Mouse (Mus musculus) hindbrain, embryonic 11.5 days (tissue): ENCODE measurements around the gene Npepps. TPM values are rescaled to one million over a fixed set of nuclear protein-coding genes. Genes with fewer than 3 reads are reported as not detected.
"Not testable (repeated sequence)": the region's sequence is repeated elsewhere in the genome, so short reads cannot be mapped to it uniquely, and the experiment has no call there.

Experiments
- ATAC-seq: fragments of 200-750 bp; cut with Nextera tagmentation; 2 replicates; pipeline ENCODE4 v1.8.0; 2017; ENCODE audit warnings: mild to moderate bottlenecking, moderate TSS enrichment, moderate library complexity; ENCODE audit not compliant: low FRiP score
- DNase-seq: peaks from one replicate; pipeline ENCODE4 v3.0.0-alpha.2; 2015; ENCODE audit warnings: low spot score
- H3K27ac ChIP-seq: fragments of 300-500 bp; sonication (generic); 2 replicates; pipeline ENCODE4 v1.5.1; 2014; ENCODE audit warnings: mild to moderate bottlenecking, low read depth, low read length
- H3K27me3 ChIP-seq: fragments of 300-500 bp; sonication (generic); 2 replicates; pipeline ENCODE4 v1.6.1; 2014; ENCODE audit warnings: mild to moderate bottlenecking, low read length, moderate library complexity, mixed read lengths; ENCODE audit not compliant: control insufficient read depth, insufficient read depth
- H3K36me3 ChIP-seq: fragments of 300-500 bp; sonication (generic); 2 replicates; pipeline ENCODE4 v1.6.1; 2014; ENCODE audit warnings: mild to moderate bottlenecking, low read length, moderate library complexity, mixed read lengths; ENCODE audit not compliant: control insufficient read depth, insufficient read depth
- H3K4me1 ChIP-seq: fragments of 300-500 bp; sonication (generic); replicated peaks from 2 replicates; pipeline ENCODE4 v1.6.1; 2014; ENCODE audit warnings: low read length, mixed read lengths; ENCODE audit not compliant: control insufficient read depth, insufficient read depth
- H3K4me2 ChIP-seq: fragments of 300-500 bp; sonication (generic); replicated peaks from 2 replicates; pipeline ENCODE4 v1.6.1; 2014; ENCODE audit warnings: mild to moderate bottlenecking, low read depth, low read length
- H3K4me3 ChIP-seq: fragments of 300-500 bp; sonication (generic); 2 replicates; pipeline ENCODE4 v1.5.1; 2014; ENCODE audit warnings: low read depth, low read length
- H3K9ac ChIP-seq: fragments of 300-500 bp; sonication (generic); 2 replicates; pipeline ENCODE4 v1.6.1; 2014; ENCODE audit warnings: low read depth, low read length
- H3K9me3 ChIP-seq: fragments of 300-500 bp; sonication (generic); 2 replicates; pipeline ENCODE4 v1.6.1; 2016; ENCODE audit warnings: low read length; ENCODE audit not compliant: control insufficient read depth
- WGBS: fragments of 180-500 bp; shearing (Covaris S2); extraction: QIAGEN DNeasy Blood & Tissue Kit; methylation state at CpG from one replicate; pipeline ENCODE4 v1.1.7; 2014; 5-methylcytosine and 5-hydroxymethylcytosine counted together
- polyA plus RNA-seq: library from polyadenylated mRNA; unstranded; fragments of >200 nt; fragmentation: Nextera tagmentation; extraction: Ambion mirVana; gene quantifications from 2 replicates; pipeline ENCODE4 v1.2.1, GENCODE M21; 2014

Gene Npepps
- polyA plus RNA-seq, 1 experiment from 2014 or later, result 108 TPM

DNA sequence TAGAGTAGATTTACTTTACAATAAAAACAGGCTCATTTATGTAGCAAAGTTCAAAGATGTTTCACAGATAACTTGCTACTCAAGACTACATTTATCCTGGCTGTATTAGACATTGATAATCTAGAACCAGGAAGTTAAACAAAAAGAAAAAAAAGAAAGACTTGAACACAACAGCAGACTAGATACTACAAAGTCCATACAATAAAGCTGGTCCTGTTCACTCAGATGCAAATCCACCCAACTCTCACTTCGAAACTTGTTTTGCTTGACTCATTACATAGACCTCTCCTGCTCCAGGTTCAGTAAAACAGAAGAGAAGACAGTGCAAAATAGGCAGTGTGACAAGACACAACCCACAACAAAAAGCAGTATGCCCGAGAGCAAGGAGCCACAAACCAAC is 5.1 kb downstream of the Npepps start:
- Histone ChIP-seq H3K36me3 (no peaks in the 10 kb centered on the region), H3K4me3 (no peak overlapping the region), H3K9me3 (no peaks in the 10 kb centered on the region), H3K27me3 (no peaks in the 10 kb centered on the region), H3K9ac (no peak overlapping the region), H3K27ac (no peak overlapping the region), H3K4me1 (peaks cover 5% of the 10 kb centered on the region), H3K4me2 (no peak overlapping the region)
- 95% methylated on average over 2 of the region's 2 CpGs for WGBS
- DNase-seq, result no peak
- no peak for ATAC-seq

- ATAC-seq, H3K36me3 ChIP-seq, H3K27me3 ChIP-seq, H3K9ac ChIP-seq, H3K4me3 ChIP-seq, H3K9me3 ChIP-seq, DNase-seq, H3K27ac ChIP-seq, H3K4me1 ChIP-seq, H3K4me2 ChIP-seq: not testable (repeated sequence)
- 95% methylated on average over 6 of the region's 6 CpGs for WGBS
Measured at GRCm38 (mm10) chr11:97274947-97275346, 5.5 kb downstream of the Npepps start.

DNA sequence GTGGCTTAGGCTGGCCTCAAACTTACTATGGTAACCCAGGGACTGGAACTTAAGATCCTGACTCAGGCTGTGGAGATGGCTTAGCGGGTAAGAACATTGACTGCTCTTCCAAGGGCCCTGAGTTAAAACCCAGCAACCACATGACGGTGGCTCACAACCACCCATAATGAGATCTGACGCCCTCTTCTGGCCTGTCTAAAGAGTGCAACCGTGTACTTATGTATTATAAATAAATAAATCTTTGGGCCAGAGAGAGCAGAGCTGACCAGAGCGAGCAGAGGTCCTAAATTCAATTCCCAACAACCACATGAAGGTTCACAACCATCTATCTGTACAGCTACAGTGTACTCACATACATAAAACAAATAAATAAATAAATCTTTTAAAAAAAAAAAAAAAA is 6.8 kb downstream of the Npepps start:
- Histone ChIP-seq H3K9ac (no peak overlapping the region), H3K4me2 (no peak overlapping the region), H3K36me3 (no peaks in the 10 kb centered on the region), H3K27ac (no peak overlapping the region), H3K4me3 (no peak overlapping the region), H3K4me1 (peaks cover 3% of the 10 kb centered on the region), H3K27me3 (no peaks in the 10 kb centered on the region), H3K9me3 (no peaks in the 10 kb centered on the region)
- DNase-seq, result no peak
- 88% methylated on average over 5 of the region's 5 CpGs for WGBS
- ATAC-seq, result no peak

GRCm38 (mm10) chr11:97272835-97273234 is 7.6 kb downstream of the Npepps start:
- H3K9ac ChIP-seq, result no peak overlapping the region
- DNase-seq (no peak), ATAC-seq (no peak)
- no peak overlapping the region for H3K27ac ChIP-seq
- H3K9me3 ChIP-seq, result no peaks in the 10 kb centered on the region
- no peak overlapping the region for H3K4me3 ChIP-seq
- H3K27me3 ChIP-seq, result no peaks in the 10 kb centered on the region
- WGBS, result 96% methylated on average over 4 of the region's 4 CpGs
- H3K4me2 ChIP-seq, result no peak overlapping the region
- H3K36me3 ChIP-seq, result no peaks in the 10 kb centered on the region
- H3K4me1 ChIP-seq, result no peaks in the 10 kb centered on the region

DNA sequence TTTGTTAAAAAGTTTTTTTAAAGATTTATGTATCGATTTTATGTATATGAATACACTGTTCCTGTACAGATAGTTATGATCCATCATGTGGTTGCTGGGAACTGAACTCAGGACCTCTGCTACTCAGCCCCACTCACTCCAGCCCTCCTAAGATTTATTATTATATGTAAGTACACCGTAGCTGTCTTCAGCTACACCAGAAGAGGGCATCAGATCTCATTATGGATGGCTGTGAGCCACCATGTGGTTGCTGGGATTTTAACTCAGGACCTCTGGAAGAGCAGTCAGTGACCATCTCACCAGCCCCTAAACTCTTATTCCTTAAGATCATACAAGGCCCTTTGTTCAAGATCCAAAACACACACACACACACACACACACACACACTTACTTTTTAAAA is 10.4 kb downstream of the Npepps start:
- H3K27me3 ChIP-seq, ATAC-seq, H3K36me3 ChIP-seq, H3K4me2 ChIP-seq, H3K4me3 ChIP-seq, H3K9me3 ChIP-seq, H3K9ac ChIP-seq, DNase-seq, H3K4me1 ChIP-seq, H3K27ac ChIP-seq: not testable (repeated sequence)
- 85% methylated on average over 2 of the region's 2 CpGs for WGBS

GRCm38 (mm10) chr11:97266544-97266943 is 13.9 kb downstream of the Npepps start:
- not testable (repeated sequence) for H3K36me3 ChIP-seq, H3K4me1 ChIP-seq, H3K4me2 ChIP-seq, H3K9ac ChIP-seq, DNase-seq, H3K27me3 ChIP-seq, H3K9me3 ChIP-seq, H3K27ac ChIP-seq, H3K4me3 ChIP-seq, ATAC-seq
- 97% methylated on average over 1 of the region's 1 CpGs for WGBS

GRCm38 (mm10) chr11:97249649-97250048 is 30.8 kb downstream of the Npepps start:
- 66% methylated on average over 1 of the region's 1 CpGs for WGBS
- H3K9me3 ChIP-seq, result not testable (repeated sequence)

DNA sequence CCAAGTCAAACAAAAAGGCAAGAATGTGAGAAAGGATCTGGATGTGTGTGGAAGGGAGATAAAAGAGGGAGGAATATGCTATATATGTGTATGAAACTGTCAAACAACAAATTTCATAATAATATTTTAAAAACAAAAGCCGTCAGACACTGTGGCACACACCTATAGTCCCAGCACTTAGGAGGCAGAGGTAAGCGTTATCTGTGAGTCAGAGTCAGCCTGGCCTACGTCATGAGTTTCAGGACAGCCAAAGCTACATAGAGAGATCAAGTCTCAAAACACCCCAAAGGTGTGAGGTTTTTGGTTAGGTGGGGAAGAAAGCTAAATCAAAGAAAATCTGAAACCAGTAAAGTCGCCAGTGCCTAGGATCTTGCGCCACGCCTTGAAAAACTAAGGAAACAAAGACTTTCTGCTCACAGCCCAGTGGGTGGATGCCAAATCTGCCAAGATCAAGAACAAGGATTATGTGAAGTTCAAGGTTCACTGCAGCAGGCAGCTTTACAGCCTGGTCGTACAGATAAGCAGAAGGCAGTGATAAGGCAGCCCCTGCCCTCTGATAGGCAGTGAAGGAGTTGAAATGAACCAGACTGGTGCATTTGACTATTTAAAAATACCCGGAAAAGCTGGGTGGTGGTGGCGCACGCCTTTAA is 33.8 kb downstream of the Npepps start:
- no peak overlapping the region for H3K4me3 ChIP-seq
- H3K4me1 ChIP-seq, result no peaks in the 10 kb centered on the region
- DNase-seq (no peak), ATAC-seq (no peak)
- no peaks in the 10 kb centered on the region for H3K27me3 ChIP-seq
- H3K36me3 ChIP-seq, result no peaks in the 10 kb centered on the region
- H3K9me3 ChIP-seq, result no peaks in the 10 kb centered on the region
- WGBS, result 91% methylated on average over 10 of the region's 10 CpGs
- H3K4me2 ChIP-seq, result no peak overlapping the region
- H3K27ac ChIP-seq, result no peak overlapping the region
- no peak overlapping the region for H3K9ac ChIP-seq

More at GRCm38 (mm10) chr11:97249649-97250048, 30.8 kb downstream of the Npepps start:
- ATAC-seq, H3K27ac ChIP-seq, H3K9ac ChIP-seq, H3K4me2 ChIP-seq, H3K4me3 ChIP-seq, H3K4me1 ChIP-seq, H3K27me3 ChIP-seq, DNase-seq, H3K36me3 ChIP-seq: not testable (repeated sequence)

GRCm38 (mm10) chr11:97241321-97241720 is 39.1 kb downstream of the Npepps start:
- no peaks in the 10 kb centered on the region for H3K36me3 ChIP-seq
- no peak for ATAC-seq
- H3K4me2 ChIP-seq, result no peak overlapping the region
- WGBS, result 94% methylated on average over 7 of the region's 7 CpGs
- H3K9me3 ChIP-seq, result no peaks in the 10 kb centered on the region
- no peak overlapping the region for H3K9ac ChIP-seq
- no peak for DNase-seq
- no peaks in the 10 kb centered on the region for H3K27me3 ChIP-seq
- H3K27ac ChIP-seq, result no peak overlapping the region
- H3K4me1 ChIP-seq, result no peaks in the 10 kb centered on the region
- no peak overlapping the region for H3K4me3 ChIP-seq
